Mouse (Mus musculus) lung, embryonic 15.5 days (tissue): ENCODE data around the gene Pbx2. TPM values are rescaled to one million over a fixed set of nuclear protein-coding genes. Genes with fewer than 3 reads are reported as not detected.

Experiments used
- ATAC-seq: fragments of 200-750 bp; cut with Nextera tagmentation; 2 replicates; pipeline ENCODE4 v1.8.0; 2017; ENCODE audit warnings: moderate number of reproducible peaks, borderline replicate concordance; ENCODE audit not compliant: low FRiP score, low TSS enrichment; ENCODE audit errors: extremely low read depth
- H3K27ac ChIP-seq: fragments of 300-500 bp; sonication (generic); 2 replicates; pipeline ENCODE4 v1.5.1; 2015; ENCODE audit warnings: moderate library complexity, mild to moderate bottlenecking, inconsistent platforms
- H3K27me3 ChIP-seq: fragments of 300-500 bp; sonication (generic); 2 replicates; pipeline ENCODE4 v1.6.1; 2015; ENCODE audit warnings: inconsistent platforms
- H3K36me3 ChIP-seq: fragments of 300-500 bp; sonication (generic); 2 replicates; pipeline ENCODE4 v1.6.1; 2015; ENCODE audit warnings: inconsistent platforms
- H3K4me1 ChIP-seq: fragments of 300-500 bp; sonication (generic); 2 replicates; pipeline ENCODE4 v1.6.1; 2015; ENCODE audit warnings: inconsistent platforms
- H3K4me2 ChIP-seq: fragments of 300-500 bp; sonication (generic); 2 replicates; pipeline ENCODE4 v1.6.1; 2015; ENCODE audit warnings: inconsistent platforms, mild to moderate bottlenecking, moderate library complexity
- H3K4me3 ChIP-seq: fragments of 300-500 bp; sonication (generic); 2 replicates; pipeline ENCODE4 v1.5.1; 2015; ENCODE audit warnings: mild to moderate bottlenecking, inconsistent platforms
- H3K9ac ChIP-seq: fragments of 300-500 bp; sonication (generic); 2 replicates; pipeline ENCODE4 v1.6.1; 2015; ENCODE audit warnings: inconsistent platforms
- H3K9me3 ChIP-seq: fragments of 300-500 bp; sonication (generic); 2 replicates; pipeline ENCODE4 v1.6.1; 2016; ENCODE audit warnings: inconsistent platforms
- WGBS: fragments of 180-500 bp; shearing (Covaris S2); methylation state at CpG from one replicate; pipeline ENCODE4 v1.1.7; 2015; 5-methylcytosine and 5-hydroxymethylcytosine counted together
- polyA plus RNA-seq: library from polyadenylated mRNA; unstranded; fragments of >200 nt; fragmentation: Nextera tagmentation; extraction: Ambion mirVana; gene quantifications from 2 replicates; pipeline ENCODE4 v1.2.1, GENCODE M21; 2015

The Pbx2 gene
- polyA plus RNA-seq, 1 experiment from 2014 or later = 9.8 TPM

DNA sequence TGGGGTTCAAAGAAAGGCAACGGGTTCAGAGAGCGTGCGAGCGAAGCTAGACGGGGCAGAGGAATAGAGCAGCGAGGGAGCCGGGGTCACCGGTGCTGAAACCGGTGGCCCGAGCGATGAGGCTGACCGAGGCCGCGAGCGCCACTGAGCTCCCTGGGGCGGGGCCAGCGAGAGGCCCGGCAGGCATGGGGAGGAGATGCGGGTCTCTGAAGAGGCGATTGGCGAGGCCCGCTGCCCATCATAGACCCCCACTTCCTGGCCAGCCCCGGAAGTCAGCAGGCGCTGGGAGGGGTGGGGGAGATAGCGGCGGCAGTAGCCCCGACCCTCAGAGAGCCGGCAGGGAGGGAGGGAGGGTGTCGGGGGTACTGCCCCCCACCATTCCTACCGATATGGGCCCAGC is 14.5 kb downstream of the Pbx2 start:
- Histone ChIP-seq H3K27ac (peak overlapping the region; percentile 90), H3K9me3 (no peaks in the 10 kb centered on the region), H3K4me1 (peaks cover 34% of the 10 kb centered on the region), H3K27me3 (no peaks in the 10 kb centered on the region), H3K9ac (peak overlapping the region; percentile 92), H3K36me3 (peaks cover 13% of the 10 kb centered on the region), H3K4me2 (peak overlapping the region; percentile 95), H3K4me3 (peak overlapping the region; percentile 95)
- peak; percentile 41 for ATAC-seq
- under 1% methylated on average over 25 of the region's 30 CpGs for WGBS

DNA sequence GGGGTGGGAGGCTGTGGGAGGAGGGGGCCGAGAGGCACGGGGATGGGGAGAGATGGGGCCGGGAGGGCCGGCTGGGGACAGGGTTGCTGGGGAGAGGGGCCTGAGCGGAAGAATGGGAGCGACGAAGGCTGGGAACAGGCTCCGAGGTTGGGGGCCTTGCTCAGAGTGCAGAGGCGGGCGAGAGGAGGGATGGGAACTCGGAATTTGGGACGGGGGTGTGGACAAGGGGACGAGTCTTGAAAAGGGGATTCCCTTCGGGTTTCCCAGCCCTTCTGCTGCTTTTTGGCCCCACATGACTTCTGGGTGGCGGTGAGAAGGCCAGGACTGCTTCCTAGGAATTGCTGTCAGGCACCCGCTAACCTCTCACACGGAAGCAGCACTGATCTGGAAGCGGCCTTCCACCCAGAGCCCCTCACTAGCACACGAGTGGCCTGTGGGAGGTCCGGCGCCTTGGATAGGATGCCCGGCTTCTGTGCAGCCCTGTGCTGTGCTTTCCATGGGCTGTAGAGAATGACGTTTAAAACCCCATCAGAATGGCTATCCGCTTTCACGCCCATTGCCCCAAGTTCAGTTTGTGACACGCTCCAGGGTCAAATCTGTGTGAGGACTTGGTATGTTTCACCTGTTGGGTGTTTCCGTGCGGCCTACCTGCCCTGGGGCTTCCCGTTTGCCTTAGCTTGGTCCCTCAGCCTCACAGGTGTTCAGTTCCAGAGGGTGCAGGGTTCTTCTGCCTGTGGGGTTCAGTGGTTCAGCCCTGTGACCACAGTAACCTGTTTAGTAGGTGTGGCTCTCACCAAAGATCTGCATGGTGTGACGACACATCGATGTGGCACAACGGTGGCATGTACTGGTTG is 15.3 kb downstream of the Pbx2 start:
- H3K4me1 ChIP-seq = peaks cover 34% of the 10 kb centered on the region
- no peak for ATAC-seq
- WGBS = 10% methylated on average over 32 of the region's 32 CpGs
- H3K4me3 ChIP-seq = peak overlapping the region; percentile 95
- peak overlapping the region; percentile 90 for H3K27ac ChIP-seq
- peaks cover 14% of the 10 kb centered on the region for H3K36me3 ChIP-seq
- H3K9ac ChIP-seq = peak overlapping the region; percentile 92
- H3K4me2 ChIP-seq = peak overlapping the region; percentile 95
- H3K27me3 ChIP-seq = no peaks in the 10 kb centered on the region
- no peaks in the 10 kb centered on the region for H3K9me3 ChIP-seq

DNA sequence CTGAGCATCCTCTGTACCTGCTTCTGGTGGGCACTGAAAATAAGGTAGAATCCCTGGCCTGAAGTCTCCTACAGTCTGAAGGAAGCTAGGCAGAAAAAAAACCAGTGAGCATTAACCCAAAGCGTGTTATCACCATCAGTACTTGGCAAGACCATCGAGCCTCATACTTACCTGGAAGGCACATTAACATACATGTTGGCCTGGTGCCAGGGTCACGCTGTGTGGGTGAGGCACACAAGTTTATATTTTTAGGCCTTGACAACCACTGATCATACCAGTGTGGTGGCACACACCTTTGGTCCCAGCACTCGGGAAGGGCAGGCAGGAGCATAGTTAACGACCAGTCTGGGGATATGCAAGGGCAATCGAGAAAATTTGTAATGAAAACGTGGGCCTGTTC is 16.9 kb downstream of the Pbx2 start:
- Histone ChIP-seq H3K4me3 (no peak overlapping the region), H3K27ac (no peak overlapping the region), H3K27me3 (no peaks in the 10 kb centered on the region), H3K4me1 (peaks cover 24% of the 10 kb centered on the region), H3K4me2 (no peak overlapping the region), H3K9ac (0 out of 2 replicates have a peak overlapping the region, but pooled peaks have one; percentile 21), H3K36me3 (peaks cover 27% of the 10 kb centered on the region), H3K9me3 (no peaks in the 10 kb centered on the region)
- 75% methylated on average over 7 of the region's 7 CpGs for WGBS
- no peak for ATAC-seq

DNA sequence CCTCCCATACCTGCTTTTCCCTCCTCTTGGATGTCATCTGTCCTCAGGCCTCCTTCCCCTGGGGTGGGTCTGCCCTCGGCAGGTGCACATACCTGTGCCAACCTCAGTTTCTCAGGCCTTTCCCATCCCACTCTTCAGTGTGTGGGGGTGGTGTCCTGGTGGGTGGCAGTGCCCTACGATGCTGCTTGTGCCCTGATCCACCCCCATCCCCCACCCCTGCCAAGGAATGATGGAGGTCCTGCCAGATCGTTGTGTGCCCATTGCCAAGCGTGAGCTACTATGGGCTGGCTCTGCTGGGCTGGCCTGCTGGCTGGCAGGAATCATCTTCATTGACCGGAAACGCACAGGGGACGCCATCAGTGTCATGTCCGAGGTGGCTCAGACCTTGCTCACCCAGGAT is 20.0 kb downstream of the Pbx2 start:
- Histone ChIP-seq H3K9me3 (no peaks in the 10 kb centered on the region), H3K4me2 (no peak overlapping the region), H3K36me3 (peaks cover 37% of the 10 kb centered on the region), H3K9ac (no peak overlapping the region), H3K4me1 (peaks cover 14% of the 10 kb centered on the region), H3K4me3 (no peak overlapping the region), H3K27ac (no peak overlapping the region), H3K27me3 (no peaks in the 10 kb centered on the region)
- no peak for ATAC-seq
- WGBS = 89% methylated on average over 8 of the region's 8 CpGs

DNA sequence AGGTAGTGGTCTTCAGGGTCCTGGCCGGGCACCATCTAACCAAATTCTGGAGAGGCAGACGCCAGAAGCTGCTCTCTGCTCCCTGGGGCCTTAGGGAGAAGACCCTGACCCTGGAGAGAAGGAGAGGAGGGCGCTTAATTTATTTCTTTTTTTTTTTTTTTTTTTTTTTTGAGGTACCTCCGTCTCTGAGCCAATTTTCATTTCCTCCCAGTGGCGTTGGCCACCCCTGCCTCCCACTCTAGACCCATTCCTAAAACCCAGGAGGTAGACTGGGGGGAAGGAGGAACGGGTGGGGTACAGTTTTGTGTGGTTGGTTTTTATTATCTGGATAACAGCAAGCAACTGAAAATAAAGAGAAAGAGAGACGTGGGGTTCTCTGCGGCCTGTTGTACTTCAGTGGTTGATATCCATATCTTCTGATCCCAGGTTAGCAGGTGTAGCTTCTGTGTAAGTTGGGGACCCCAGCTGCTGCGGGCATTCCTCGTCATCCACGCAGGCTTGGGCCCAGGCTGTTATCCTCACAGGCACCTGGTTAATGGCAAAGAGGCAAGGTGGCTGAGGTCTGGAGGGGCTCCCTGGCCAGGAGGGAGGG is 22.1 kb downstream of the Pbx2 start:
- no peaks in the 10 kb centered on the region for H3K4me1 ChIP-seq
- no peaks in the 10 kb centered on the region for H3K27me3 ChIP-seq
- no peak overlapping the region for H3K27ac ChIP-seq
- H3K9ac ChIP-seq = no peak overlapping the region
- no peaks in the 10 kb centered on the region for H3K9me3 ChIP-seq
- no peak for ATAC-seq
- peaks cover 37% of the 10 kb centered on the region for H3K36me3 ChIP-seq
- H3K4me2 ChIP-seq = no peak overlapping the region
- 81% methylated on average over 11 of the region's 11 CpGs for WGBS
- no peak overlapping the region for H3K4me3 ChIP-seq

DNA sequence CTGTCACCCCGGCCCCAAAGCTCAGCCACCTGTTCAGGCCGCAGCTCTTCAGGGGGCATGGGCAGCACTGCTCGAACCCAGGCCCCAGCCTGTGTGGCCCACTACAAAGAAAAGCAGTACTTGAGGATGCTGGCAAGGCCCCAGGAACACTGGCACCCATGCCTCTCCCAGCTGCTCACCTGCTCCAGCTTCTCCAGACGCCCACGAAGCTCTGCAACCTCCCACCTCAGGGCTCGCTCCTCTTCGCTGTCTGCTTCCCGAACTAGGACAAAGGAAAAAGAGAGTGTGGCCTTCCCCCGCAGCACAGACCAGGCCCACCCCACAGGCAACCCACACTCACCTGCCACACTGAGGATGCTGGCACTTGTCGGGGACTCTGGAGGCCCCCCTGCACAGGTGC is 22.8 kb downstream of the Pbx2 start:
- no peak overlapping the region for H3K4me3 ChIP-seq
- H3K27ac ChIP-seq = no peak overlapping the region
- H3K4me1 ChIP-seq = no peaks in the 10 kb centered on the region
- no peaks in the 10 kb centered on the region for H3K9me3 ChIP-seq
- WGBS = 85% methylated on average over 10 of the region's 10 CpGs
- H3K36me3 ChIP-seq = peaks cover 37% of the 10 kb centered on the region
- no peak for ATAC-seq
- no peak overlapping the region for H3K4me2 ChIP-seq
- no peaks in the 10 kb centered on the region for H3K27me3 ChIP-seq
- H3K9ac ChIP-seq = no peak overlapping the region

DNA sequence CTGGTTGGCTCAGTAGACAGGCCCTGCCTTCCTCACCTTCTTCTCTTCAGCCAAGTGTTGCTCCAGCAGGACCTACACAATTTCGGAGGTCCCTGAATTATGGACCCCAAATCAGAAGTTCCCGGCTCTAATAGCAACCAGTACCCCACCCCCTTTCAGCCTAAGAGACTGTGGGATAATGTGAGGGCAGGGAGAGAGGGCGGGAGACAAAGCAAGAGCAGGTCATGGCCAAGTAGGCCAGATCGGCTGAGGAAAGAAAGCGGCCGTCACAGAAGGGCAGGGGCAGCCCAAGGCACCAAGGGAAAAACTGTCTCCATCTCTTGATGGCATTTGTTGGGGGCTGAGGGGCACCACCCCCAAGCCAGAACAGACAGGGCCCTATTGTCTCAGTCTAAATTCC is 24.8 kb downstream of the Pbx2 start, which contains the start of gene Egfl8:
Egfl8 (minus strand) TSS at position 101 of the 400 bp plus-strand sequence.
- Histone ChIP-seq H3K9ac (no peak within 1 kb of the TSS), H3K4me3 (no peak within 1 kb of the TSS), H3K27ac (peak within 1 kb of the TSS; percentile 8; the same call in 1 of the 2 replicates), H3K36me3 (peaks cover 31% of the 10 kb centered on the region), H3K4me1 (no peaks in the 10 kb centered on the region), H3K9me3 (no peaks in the 10 kb centered on the region), H3K4me2 (no peak within 1 kb of the TSS), H3K27me3 (no peaks in the 10 kb centered on the region)
- WGBS = 70% methylated on average over 6 of the region's 6 CpGs
- ATAC-seq = no peak

DNA sequence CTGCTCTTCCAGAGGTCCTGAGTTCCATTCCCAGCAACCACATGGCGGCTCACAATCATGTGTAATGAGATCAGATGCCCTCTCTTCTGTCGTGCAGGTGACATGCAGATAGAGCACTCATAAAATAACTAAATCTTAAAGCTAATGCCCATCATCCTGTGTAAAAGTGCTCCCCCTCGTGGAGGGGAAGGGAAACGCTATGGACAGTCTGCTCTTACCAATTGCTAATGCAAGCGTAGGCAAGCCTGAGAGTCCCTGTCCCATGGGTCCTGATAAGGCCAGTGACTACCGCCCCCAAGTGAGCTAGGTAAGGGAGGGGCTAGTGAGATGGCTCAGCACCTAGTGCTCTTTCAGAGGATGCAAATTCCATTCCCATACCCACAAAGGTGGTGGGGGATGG is 27.9 kb downstream of the Pbx2 start:
- no peak overlapping the region for H3K4me3 ChIP-seq
- H3K9ac ChIP-seq = no peak overlapping the region
- no peak overlapping the region for H3K4me2 ChIP-seq
- peaks cover 18% of the 10 kb centered on the region for H3K36me3 ChIP-seq
- no peaks in the 10 kb centered on the region for H3K9me3 ChIP-seq
- H3K27me3 ChIP-seq = no peaks in the 10 kb centered on the region
- H3K27ac ChIP-seq = no peak overlapping the region
- H3K4me1 ChIP-seq = no peaks in the 10 kb centered on the region
- ATAC-seq = no peak
- WGBS = 15% methylated on average over 6 of the region's 6 CpGs

DNA sequence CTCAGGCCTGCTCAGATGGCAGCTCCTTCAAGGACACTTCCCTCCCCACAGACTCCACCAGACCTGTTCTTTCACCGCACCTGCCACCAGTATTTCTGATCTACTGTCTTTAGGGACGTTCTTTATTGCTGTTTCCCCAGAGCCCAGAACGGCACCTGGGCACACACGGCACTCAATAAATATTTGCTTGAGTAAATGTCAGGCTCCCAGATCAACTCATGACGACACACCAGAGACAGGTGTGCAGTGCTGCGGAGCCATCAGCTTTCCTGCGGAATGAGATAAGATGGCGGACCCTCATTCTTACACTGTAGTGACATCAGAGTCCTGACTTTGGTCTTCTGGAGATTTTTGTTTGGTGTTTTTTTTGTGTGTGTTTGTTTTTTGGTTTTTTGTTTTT is 29.9 kb downstream of the Pbx2 start:
- Histone ChIP-seq H3K4me2 (no peak overlapping the region), H3K4me1 (peaks cover under 1% of the 10 kb centered on the region; the same call in 1 of the 2 replicates), H3K27me3 (no peaks in the 10 kb centered on the region; the same call in 1 of the 2 replicates), H3K36me3 (peaks cover 12% of the 10 kb centered on the region), H3K4me3 (no peak overlapping the region), H3K27ac (no peak overlapping the region), H3K9me3 (no peaks in the 10 kb centered on the region), H3K9ac (no peak overlapping the region)
- ATAC-seq = no peak
- 75% methylated on average over 8 of the region's 8 CpGs for WGBS

DNA sequence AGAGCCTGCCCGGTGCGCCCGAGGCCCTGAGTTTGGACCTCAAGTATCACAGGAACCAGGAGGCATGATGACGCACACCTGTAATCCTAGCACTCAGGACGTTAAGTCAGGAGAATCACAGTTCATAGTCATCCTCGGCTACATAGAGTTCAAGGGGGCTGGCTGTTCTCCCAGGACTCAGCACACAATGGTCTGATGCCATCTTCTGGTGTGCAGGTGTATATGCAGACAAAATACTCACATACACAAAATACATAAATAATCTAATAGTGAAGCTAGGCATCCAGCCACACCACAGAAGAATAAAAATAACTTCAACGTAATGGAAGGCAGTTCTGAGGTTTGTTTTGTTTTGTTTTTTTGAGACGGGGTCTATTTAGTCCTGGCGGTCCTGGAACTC is 32.1 kb downstream of the Pbx2 start:
- no peak overlapping the region for H3K27ac ChIP-seq
- H3K4me1 ChIP-seq = peaks cover 7% of the 10 kb centered on the region
- H3K36me3 ChIP-seq = peaks cover 12% of the 10 kb centered on the region
- WGBS = 84% methylated on average over 9 of the region's 9 CpGs
- H3K9ac ChIP-seq = no peak overlapping the region
- no peaks in the 10 kb centered on the region; the same call in 1 of the 2 replicates for H3K27me3 ChIP-seq
- no peak overlapping the region for H3K4me3 ChIP-seq
- H3K4me2 ChIP-seq = no peak overlapping the region
- H3K9me3 ChIP-seq = no peaks in the 10 kb centered on the region
- no peak for ATAC-seq

DNA sequence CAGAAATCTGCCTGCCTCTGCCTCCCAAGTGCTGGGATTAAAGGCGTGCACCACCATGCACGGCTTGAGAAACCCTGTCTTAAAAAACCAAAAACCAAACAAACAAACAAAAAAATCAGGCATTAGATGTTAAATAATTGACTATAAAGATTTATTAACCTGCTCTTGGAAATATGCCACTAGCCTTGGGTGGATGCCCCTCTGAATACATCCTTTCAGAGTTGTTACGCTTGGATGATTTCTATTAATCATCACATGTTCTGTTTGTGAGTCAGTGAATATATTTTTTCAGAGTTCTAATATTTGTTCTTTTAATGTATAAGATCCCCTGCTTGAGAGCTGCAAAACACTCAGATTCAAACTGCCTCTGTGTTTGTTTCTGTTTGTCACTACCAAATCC is 33.9 kb downstream of the Pbx2 start:
- Histone ChIP-seq H3K4me3 (no peak overlapping the region), H3K36me3 (peaks cover 12% of the 10 kb centered on the region), H3K27ac (no peak overlapping the region), H3K4me2 (no peak overlapping the region), H3K9me3 (no peaks in the 10 kb centered on the region), H3K27me3 (peaks cover 14% of the 10 kb centered on the region), H3K9ac (no peak overlapping the region), H3K4me1 (peaks cover 22% of the 10 kb centered on the region)
- 87% methylated on average over 3 of the region's 3 CpGs for WGBS
- ATAC-seq = no peak
